Mouse (Mus musculus) urinary bladder, postnatal 0 days (tissue): ENCODE data around the gene Mylip. TPM values are rescaled to one million over a fixed set of nuclear protein-coding genes. Genes with fewer than 3 reads are reported as not detected.

Source experiments
- polyA plus RNA-seq: library from polyadenylated mRNA; unstranded; fragments of >200 nt; fragmentation: Nextera tagmentation; extraction: Ambion mirVana; gene quantifications from 2 replicates; pipeline ENCODE4 v1.2.1, GENCODE M21; 2015

The Mylip gene
- 7.3 and 9.0 TPM in 2 replicates for polyA plus RNA-seq

DNA sequence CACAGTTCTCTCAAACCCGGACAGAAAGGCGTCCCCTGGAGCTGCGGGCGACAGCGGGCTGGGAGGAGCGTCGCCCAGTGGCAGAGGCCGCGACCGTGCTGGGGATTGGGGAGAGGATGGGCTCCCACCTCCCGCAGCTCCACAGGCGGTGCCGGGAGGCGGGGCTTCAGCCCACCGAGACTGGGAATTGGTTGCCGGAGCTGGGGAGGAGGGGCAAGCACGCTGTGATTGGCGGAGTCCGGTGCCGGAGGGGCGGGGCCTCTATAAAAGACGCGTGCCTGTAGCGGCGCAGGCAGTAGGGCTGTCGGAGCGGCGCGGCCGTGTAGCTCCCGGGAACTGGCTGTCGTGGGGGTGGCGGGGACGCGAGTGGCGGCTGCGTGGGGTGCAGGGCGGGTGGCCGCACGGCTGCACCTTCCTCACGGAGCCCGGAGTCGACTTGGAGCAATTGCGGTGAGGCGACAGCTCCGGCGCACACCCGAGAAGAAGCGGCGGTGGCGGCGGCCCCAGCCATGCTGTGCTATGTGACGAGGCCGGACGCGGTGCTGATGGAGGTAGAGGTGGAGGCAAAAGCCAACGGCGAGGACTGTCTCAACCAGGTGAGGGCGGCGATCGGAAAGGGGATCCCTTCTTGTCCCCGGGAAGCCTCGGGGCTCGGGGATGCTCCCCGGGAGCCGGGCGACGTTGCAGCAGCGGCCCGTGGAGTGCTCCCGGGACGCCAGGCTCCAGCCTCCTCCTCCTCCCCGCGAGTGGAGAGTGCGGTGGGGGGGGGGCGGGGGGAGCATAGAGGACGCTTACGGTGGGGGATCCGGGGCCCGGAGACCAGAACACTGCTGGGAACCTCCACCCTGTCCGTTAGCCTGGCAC is at the start of gene Mylip:
Mylip (plus strand) TSS at position 295 of the 864 bp plus-strand sequence.

Other genes with a start within 250 kb of the Mylip start
- 110 TPM in 2 replicates for gene Gmpr, start 117.7 kb downstream of the Mylip start, polyA plus RNA-seq